ENCODE assay signal across 19 mouse cellular contexts in genomic region chr19:40841593-40841992, GRCm38 (mm10).
"Had no signal": no experiment of that assay in that cellular context is flagged by ENCODE, and none has a peak within 500 bp of the region (broad histone marks: within the 10 kb centered on the region; RNA-seq: fewer than 3 reads in every experiment).

No protein-coding gene starts in this region.

- H3K9me3 ChIP-seq: liver, embryonic 13.5 days; megakaryocyte, embryonic 14.5 days; midbrain, embryonic 10.5 days; midbrain, embryonic 13.5 days; neural tube, embryonic 13.5 days; stomach, embryonic 15.5 days had no signal

- H3K4me1 ChIP-seq: liver, embryonic 13.5 days; midbrain, embryonic 10.5 days; midbrain, embryonic 13.5 days; neural tube, embryonic 13.5 days; stomach, embryonic 15.5 days had no signal

- ATAC-seq: lung, postnatal 0 days; midbrain, embryonic 13.5 days; midbrain, embryonic 16.5 days had no signal

- H3K27ac ChIP-seq: left cerebral cortex, adult 2 months; liver, embryonic 13.5 days; midbrain, embryonic 10.5 days; midbrain, embryonic 13.5 days; neural tube, embryonic 13.5 days; stomach, embryonic 15.5 days had no signal

- DNase-seq: kidney, adult 2 months; kidney, postnatal 25 days; layer of hippocampus, postnatal 36 days; liver, embryonic 13.5 days; lung, adult 2 months; retina, postnatal 1 day; right cerebral cortex, postnatal 25 days; spleen, adult 18-20 months; thymus, adult 18-20 months; thymus, postnatal 36 days had no signal

- H3K4me2 ChIP-seq: liver, embryonic 13.5 days; midbrain, embryonic 13.5 days; neural tube, embryonic 13.5 days; stomach, embryonic 15.5 days had no signal

- H3K4me3 ChIP-seq: left cerebral cortex, adult 2 months; liver, embryonic 13.5 days; megakaryocyte, embryonic 14.5 days; midbrain, embryonic 10.5 days; midbrain, embryonic 13.5 days; myocyte; neural tube, embryonic 13.5 days; stomach, embryonic 15.5 days had no signal

- H3K27me3 ChIP-seq: liver, embryonic 13.5 days; megakaryocyte, embryonic 14.5 days; midbrain, embryonic 13.5 days; neural tube, embryonic 13.5 days; stomach, embryonic 15.5 days had no signal

- H3K9ac ChIP-seq: liver, embryonic 13.5 days; midbrain, embryonic 13.5 days; neural tube, embryonic 13.5 days; stomach, embryonic 15.5 days had no signal
